Mouse (Mus musculus): ENCODE results near the gene Olfr49.

DNA sequence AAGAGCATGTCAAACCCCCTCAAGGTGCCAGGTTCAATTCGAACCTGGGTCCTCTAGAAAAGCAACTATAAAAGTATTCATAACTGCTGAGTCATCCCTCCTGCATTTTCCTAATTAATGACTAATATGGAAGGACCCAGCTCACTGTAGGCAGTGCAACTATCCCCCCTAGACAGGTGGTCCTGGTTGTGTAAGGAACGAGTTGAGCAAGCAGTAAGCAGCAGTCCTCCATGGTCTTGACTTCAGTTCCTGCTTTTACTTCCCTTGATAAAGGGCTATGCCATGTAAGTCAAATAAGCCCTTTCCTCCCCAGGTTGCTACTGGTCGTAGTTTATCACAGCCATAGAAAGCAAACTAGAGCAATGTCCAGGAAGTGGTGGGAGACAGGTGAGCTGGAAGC lies 38.5 kb downstream of the Olfr49 start:
- TF ChIP-seq POLR2A (IDR thresholded peaks at IDR 0.05; ENCODE audit: low read depth, low read length) = no peak
- no peak for TF ChIP-seq CTCF (IDR thresholded peaks at IDR 0.05; ENCODE audit: extremely low read depth, insufficient read depth, insufficient read length, insufficient replicate concordance)
